Mouse (Mus musculus) T-helper 1 cell (primary cell): ENCODE data around the gene Pde3a.

Experiments used
- in situ Hi-C: fragments of 300-600 bp; cut with MboI, MseI; formaldehyde crosslinking; loops from one replicate; pipeline ENCODE4 v1.15.1; 2025; ENCODE audit warnings: high pct_unique_total_duplicates

Gene Pde3a

GRCm38 (mm10) chr6:141248691-141249584 lies at the start of gene Pde3a:
TSS of gene Pde3a (plus strand) at chr6:141249269.
- in situ Hi-C loops: no loop called here

GRCm38 (mm10) chr6:141200173-141200615 lies 48.9 kb upstream of the Pde3a start:
- in situ Hi-C loops: no loop called here

DNA sequence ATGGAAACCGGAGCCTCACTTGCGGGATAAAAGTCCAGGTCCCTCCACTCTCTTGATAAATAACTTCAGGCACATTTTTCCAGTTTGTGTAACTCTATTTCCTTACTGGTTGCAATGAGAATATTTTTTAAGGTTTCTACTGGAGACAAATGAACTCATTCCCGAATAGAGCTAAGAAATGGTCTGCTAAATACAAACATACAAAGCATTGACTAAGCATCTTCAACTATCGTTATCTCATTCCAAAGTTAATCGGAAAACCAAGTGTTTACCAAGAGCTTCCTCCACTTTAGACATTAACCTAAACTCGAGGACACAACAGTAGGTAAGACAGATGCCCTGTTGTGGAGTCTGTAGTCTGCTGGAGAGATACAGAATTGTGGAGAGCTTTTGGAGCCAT lies 41.5 kb upstream of the Pde3a start:
- in situ Hi-C loops: no loop called here

DNA sequence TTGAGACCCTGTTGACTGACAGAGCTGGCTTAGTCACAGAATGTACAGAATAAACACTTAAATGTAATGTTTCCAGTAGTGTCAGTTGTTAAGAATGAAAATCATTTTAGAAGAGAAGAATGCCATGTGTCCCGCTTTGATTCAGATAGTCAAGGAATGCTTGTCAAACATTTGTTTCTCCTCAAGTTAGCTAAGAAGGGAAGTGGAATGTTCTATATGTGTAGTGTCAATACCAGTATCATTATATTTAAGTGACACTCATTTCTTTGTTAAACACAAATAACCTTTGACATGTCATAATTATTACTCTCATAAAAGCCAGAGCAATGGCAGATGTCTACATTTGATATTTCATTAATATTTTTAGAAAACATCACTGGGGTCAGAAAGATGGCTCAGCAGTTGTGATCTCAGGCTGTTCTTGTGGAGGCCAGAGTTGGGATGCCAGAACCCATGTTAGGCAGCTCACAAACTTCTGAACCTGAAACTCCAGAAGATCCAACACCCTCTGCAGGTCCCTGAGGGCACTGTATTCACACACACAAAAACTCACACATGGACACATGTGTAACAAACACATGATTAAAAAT lies 40.7 kb upstream of the Pde3a start:
- in situ Hi-C loops: no loop called here

DNA sequence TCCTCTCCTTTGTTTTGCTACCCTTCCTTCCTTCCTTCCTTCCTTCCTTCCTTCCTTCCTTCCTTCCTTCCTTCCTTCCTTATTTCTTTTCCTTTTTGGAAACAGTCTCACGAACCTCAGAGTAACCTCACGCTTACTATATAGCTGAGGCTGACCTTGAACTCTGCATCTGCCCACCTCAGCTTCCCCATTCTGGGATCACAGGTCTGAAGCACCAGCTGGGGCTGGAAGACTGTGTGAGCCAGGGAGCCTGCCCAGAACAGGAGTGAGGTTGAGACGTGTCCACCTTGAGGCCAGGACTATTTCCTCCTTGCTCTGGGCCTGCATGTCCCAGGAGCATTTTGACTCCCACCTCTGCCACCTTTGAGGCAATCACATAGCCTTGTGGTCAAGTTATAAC lies 39.0 kb upstream of the Pde3a start:
- in situ Hi-C loops: no loop called here

DNA sequence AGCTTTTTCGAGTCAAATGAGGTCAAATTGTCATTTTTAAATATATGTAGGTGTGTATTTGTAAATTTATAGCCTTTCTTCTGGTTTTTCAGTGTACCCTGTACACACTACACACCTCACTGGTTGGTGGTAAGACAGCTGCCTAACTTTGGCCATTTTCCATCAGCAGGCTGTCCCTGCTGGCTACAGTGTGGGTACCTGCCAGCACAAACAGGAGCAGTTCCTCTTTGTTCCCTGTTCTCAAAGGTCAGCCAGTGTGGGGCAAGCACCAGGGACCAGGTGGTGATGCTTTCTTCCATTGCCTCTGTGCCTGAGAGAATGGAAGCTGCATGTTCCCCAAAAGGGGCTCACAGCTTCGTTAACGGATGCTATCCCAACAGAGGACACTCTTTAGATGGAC lies 28.0 kb upstream of the Pde3a start:
- in situ Hi-C loops: no loop called here

GRCm38 (mm10) chr6:141226851-141227657 lies 22.0 kb upstream of the Pde3a start:
- in situ Hi-C loops: no loop called here

- in situ Hi-C loops: no loop called here
Measured at GRCm38 (mm10) chr6:141227658-141228005, 21.4 kb upstream of the Pde3a start.

- in situ Hi-C loops: no loop called here
Measured at GRCm38 (mm10) chr6:141232756-141233382, 16.2 kb upstream of the Pde3a start.

- in situ Hi-C loops: no loop called here
Measured at GRCm38 (mm10) chr6:141241809-141242208, 7.3 kb upstream of the Pde3a start.

GRCm38 (mm10) chr6:141245089-141245488 lies 4.0 kb upstream of the Pde3a start:
- in situ Hi-C loops: no loop called here

GRCm38 (mm10) chr6:141246391-141246790 lies 2.7 kb upstream of the Pde3a start:
- in situ Hi-C loops: no loop called here

DNA sequence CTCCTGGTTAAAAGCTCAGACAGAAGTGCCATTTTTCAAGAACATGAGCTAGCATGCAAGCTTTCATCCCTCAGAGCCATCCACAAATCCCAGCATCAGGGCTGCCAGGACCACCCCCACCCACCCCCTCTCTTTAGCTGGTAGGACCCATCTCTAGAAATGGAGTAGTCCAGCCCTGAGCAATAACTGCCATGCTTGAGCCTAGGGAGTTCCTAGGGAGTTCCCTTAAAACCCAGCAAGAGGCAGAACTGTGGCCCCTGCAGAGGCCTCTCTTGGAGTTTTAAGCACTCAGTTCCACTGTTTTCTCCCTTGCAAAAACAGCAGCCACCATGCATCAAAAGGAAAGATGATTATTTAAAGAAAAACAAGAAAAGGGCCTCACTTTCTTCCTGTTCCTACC lies 988 bp upstream of the Pde3a start:
- in situ Hi-C loops: no loop called here

GRCm38 (mm10) chr6:141249585-141250295 lies 671 bp downstream of the Pde3a start:
- in situ Hi-C loops: loop anchor here (10.0 kb wide), 1 partner anchor 685 kb away; no protein-coding TSS in a partner anchor

- in situ Hi-C loops: loop anchor here (10.0 kb wide), 1 partner anchor 685 kb away; no protein-coding TSS in a partner anchor
Measured at GRCm38 (mm10) chr6:141250296-141250629, 1.2 kb downstream of the Pde3a start.

DNA sequence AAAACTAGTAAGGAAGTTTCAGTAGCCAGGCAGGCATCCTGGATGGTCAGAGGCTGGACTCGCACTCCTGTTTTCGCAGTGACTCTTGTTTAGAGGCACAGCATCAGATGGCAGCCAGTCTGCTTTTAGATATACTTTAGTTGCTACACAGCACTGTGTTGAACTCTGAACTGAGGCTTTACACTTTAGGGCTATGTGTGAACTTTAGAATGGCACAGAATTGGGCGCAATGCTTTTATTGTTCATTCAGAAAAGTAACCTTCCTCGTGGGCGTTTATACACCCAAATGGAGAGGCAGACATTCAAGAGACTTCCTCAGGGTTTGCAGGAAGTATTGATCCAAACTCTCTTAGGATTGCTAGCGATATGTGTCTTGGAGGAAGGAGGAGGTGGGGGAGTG lies 1.9 kb downstream of the Pde3a start:
- in situ Hi-C loops: loop anchor here (10.0 kb wide), 1 partner anchor 686 kb away; no protein-coding TSS in a partner anchor

- in situ Hi-C loops: loop anchor here (10.0 kb wide), 1 partner anchor 688 kb away; no protein-coding TSS in a partner anchor
Measured at GRCm38 (mm10) chr6:141252520-141252919, 3.5 kb downstream of the Pde3a start.

DNA sequence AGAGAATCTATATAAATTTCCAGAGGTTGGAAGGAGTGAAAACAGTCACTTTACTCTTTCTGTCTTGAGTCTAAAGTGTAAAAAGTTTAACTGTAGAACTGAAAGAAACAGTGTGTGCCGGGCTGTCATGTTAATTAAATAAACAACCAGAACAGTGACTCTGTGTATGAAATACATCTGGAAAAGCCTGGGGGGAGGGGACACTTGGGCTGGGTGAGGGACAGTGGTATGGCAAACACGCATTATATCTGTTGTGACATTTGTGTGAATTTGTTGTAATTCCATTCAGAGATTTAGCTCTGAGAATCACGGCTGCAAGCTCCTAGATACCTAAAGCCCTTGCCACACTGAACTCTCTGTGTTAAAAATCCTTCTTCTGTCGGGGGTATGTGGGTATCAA lies 5.9 kb downstream of the Pde3a start:
- in situ Hi-C loops: loop anchor here (10.0 kb wide), 1 partner anchor 690 kb away; no protein-coding TSS in a partner anchor

GRCm38 (mm10) chr6:141256896-141257295 lies 7.8 kb downstream of the Pde3a start:
- in situ Hi-C loops: loop anchor here (10.0 kb wide), 1 partner anchor 692 kb away; no protein-coding TSS in a partner anchor

DNA sequence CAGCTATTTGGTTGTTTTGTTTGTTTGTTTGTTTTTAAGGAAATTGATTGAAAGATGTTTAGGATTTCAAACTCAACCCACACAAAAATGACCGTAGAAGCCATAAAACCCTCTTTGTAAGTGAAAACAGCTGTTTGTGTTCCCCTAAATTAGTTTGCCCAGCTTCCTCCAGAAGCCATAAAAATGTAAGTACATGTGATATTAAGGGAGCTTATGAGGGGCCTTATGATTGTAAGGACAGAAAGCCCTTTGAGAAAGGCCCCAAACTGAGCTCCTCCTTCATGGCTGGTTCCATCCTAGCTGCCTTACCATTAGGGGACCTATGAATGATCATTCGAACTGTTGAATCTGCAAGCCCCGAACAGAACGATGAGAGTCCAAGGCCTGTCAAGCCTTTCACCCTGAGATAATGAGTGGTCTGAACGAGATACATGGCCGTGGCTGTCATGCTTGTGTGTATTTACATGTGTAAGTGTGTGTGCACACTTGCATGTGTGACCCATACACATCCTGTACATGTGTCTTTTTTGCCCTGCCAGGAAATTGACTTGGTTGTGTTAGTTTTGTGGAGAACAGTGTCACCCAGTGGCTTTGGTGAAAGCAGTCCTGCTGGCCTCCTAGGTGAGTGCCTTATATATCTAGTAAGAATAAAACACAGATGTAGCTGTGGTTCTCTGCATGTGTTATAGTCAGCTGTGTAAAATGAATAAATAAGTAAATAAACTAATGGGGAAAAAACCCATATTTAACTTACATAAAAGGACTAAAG lies 8.5 kb downstream of the Pde3a start:
- in situ Hi-C loops: loop anchor here (10.0 kb wide), 1 partner anchor 693 kb away; no protein-coding TSS in a partner anchor
